Mouse (Mus musculus): ENCODE data around the gene Gcdh. TPM values are rescaled to one million over a fixed set of nuclear protein-coding genes. Genes with fewer than 3 reads are reported as not detected.
"Not testable (repeated sequence)": the region's sequence is repeated elsewhere in the genome, so short reads cannot be mapped to it uniquely, and the experiment has no call there.

Gcdh gene
- polyA plus RNA-seq, 1 experiment from 2014 or later = 56.7 TPM

GRCm38 (mm10) chr8:84912895-84913501 is 19.3 kb upstream of the Gcdh start:
- DNase-seq (ENCODE audit: low spot score) = peak; percentile 78
- Histone ChIP-seq H3K4me1 (replicated peaks; ENCODE audit: control insufficient read depth, insufficient read depth, low read length) (peaks cover 23% of the 10 kb centered on the region), H3K9me3 (ENCODE audit: control insufficient read depth, low read length) (no peaks in the 10 kb centered on the region), H3K9ac (ENCODE audit: low read depth, low read length) (peak overlapping the region; percentile 64), H3K27me3 (replicated peaks; ENCODE audit: control insufficient read depth, insufficient read depth, low read length) (peaks cover 45% of the 10 kb centered on the region), H3K36me3 (ENCODE audit: control insufficient read depth, insufficient read depth, low read length) (no peaks in the 10 kb centered on the region), H3K4me3 (ENCODE audit: low read depth, low read length) (peak overlapping the region; percentile 60), H3K27ac (ENCODE audit: low read depth, low read length) (peak overlapping the region; percentile 25), H3K4me2 (peak overlapping the region; percentile 99)
- 2% methylated on average over 55 of the region's 55 CpGs for WGBS
- ATAC-seq (replicated peaks; ENCODE audit: low FRiP score) = peak; percentile 66

GRCm38 (mm10) chr8:84912391-84912790 is 18.7 kb upstream of the Gcdh start:
- H3K4me1 ChIP-seq (replicated peaks; ENCODE audit: control insufficient read depth, insufficient read depth, low read length) = peaks cover 23% of the 10 kb centered on the region

GRCm38 (mm10) chr8:84911854-84912253 is 18.1 kb upstream of the Gcdh start:
- Histone ChIP-seq H3K4me1 (replicated peaks; ENCODE audit: control insufficient read depth, insufficient read depth, low read length) (peaks cover 23% of the 10 kb centered on the region), H3K9me3 (ENCODE audit: control insufficient read depth, low read length) (no peaks in the 10 kb centered on the region), H3K9ac (ENCODE audit: low read depth, low read length) (no peak overlapping the region), H3K36me3 (ENCODE audit: control insufficient read depth, insufficient read depth, low read length) (no peaks in the 10 kb centered on the region), H3K27ac (ENCODE audit: low read depth, low read length) (no peak overlapping the region), H3K4me2 (peak overlapping the region; percentile 99; the same call in 1 of the 2 replicates), H3K4me3 (ENCODE audit: low read depth, low read length) (no peak overlapping the region; the same call in 1 of the 2 replicates), H3K27me3 (replicated peaks; ENCODE audit: control insufficient read depth, insufficient read depth, low read length) (peaks cover 38% of the 10 kb centered on the region)
- 79% methylated on average over 9 of the region's 9 CpGs for WGBS
- DNase-seq (ENCODE audit: low spot score) (no peak), ATAC-seq (replicated peaks; ENCODE audit: low FRiP score) (no peak)

More at GRCm38 (mm10) chr8:84912391-84912790, 18.7 kb upstream of the Gcdh start:
- WGBS = 27% methylated on average over 27 of the region's 27 CpGs
- H3K36me3 ChIP-seq (ENCODE audit: control insufficient read depth, insufficient read depth, low read length) = no peaks in the 10 kb centered on the region
- H3K27ac ChIP-seq (ENCODE audit: low read depth, low read length) = no peak overlapping the region
- H3K4me3 ChIP-seq (ENCODE audit: low read depth, low read length) = peak overlapping the region; percentile 60
- peak overlapping the region; percentile 64 for H3K9ac ChIP-seq (ENCODE audit: low read depth, low read length)
- no peak for ATAC-seq (replicated peaks; ENCODE audit: low FRiP score)
- H3K4me2 ChIP-seq = peak overlapping the region; percentile 99
- H3K9me3 ChIP-seq (ENCODE audit: control insufficient read depth, low read length) = no peaks in the 10 kb centered on the region
- peaks cover 39% of the 10 kb centered on the region for H3K27me3 ChIP-seq (replicated peaks; ENCODE audit: control insufficient read depth, insufficient read depth, low read length)
- no peak for DNase-seq (ENCODE audit: low spot score)

- H3K36me3 ChIP-seq (ENCODE audit: control insufficient read depth, insufficient read depth, low read length) = peaks cover 5% of the 10 kb centered on the region; the same call in 1 of the 2 replicates
- H3K27me3 ChIP-seq (replicated peaks; ENCODE audit: control insufficient read depth, insufficient read depth, low read length) = peaks cover 32% of the 10 kb centered on the region
- H3K9me3 ChIP-seq (ENCODE audit: control insufficient read depth, low read length) = no peaks in the 10 kb centered on the region
- H3K4me3 ChIP-seq (ENCODE audit: low read depth, low read length) = no peak overlapping the region
- H3K4me2 ChIP-seq = peak overlapping the region; percentile 10; the same call in 1 of the 2 replicates
- H3K9ac ChIP-seq (ENCODE audit: low read depth, low read length) = no peak overlapping the region
- 85% methylated on average over 6 of the region's 6 CpGs for WGBS
- peaks cover 23% of the 10 kb centered on the region for H3K4me1 ChIP-seq (replicated peaks; ENCODE audit: control insufficient read depth, insufficient read depth, low read length)
- no peak for ATAC-seq (replicated peaks; ENCODE audit: low FRiP score)
- no peak for DNase-seq (ENCODE audit: low spot score)
- H3K27ac ChIP-seq (ENCODE audit: low read depth, low read length) = no peak overlapping the region
Observed at GRCm38 (mm10) chr8:84910551-84910950, 16.8 kb upstream of the Gcdh start.

GRCm38 (mm10) chr8:84909949-84910348 is 16.2 kb upstream of the Gcdh start:
- WGBS = 73% methylated on average over 5 of the region's 5 CpGs

GRCm38 (mm10) chr8:84909162-84909767 is 15.5 kb upstream of the Gcdh start:
- peak overlapping the region; percentile 66 for H3K27ac ChIP-seq (ENCODE audit: low read depth, low read length)
- H3K27me3 ChIP-seq (replicated peaks; ENCODE audit: control insufficient read depth, insufficient read depth, low read length) = peaks cover 32% of the 10 kb centered on the region
- H3K4me1 ChIP-seq (replicated peaks; ENCODE audit: control insufficient read depth, insufficient read depth, low read length) = peaks cover 26% of the 10 kb centered on the region
- H3K9me3 ChIP-seq (ENCODE audit: control insufficient read depth, low read length) = no peaks in the 10 kb centered on the region
- no peak for ATAC-seq (replicated peaks; ENCODE audit: low FRiP score)
- H3K36me3 ChIP-seq (ENCODE audit: control insufficient read depth, insufficient read depth, low read length) = peaks cover 11% of the 10 kb centered on the region; the same call in 1 of the 2 replicates
- H3K4me2 ChIP-seq = peak overlapping the region; percentile 94
- peak overlapping the region; percentile 86 for H3K9ac ChIP-seq (ENCODE audit: low read depth, low read length)
- peak overlapping the region; percentile 66 for H3K4me3 ChIP-seq (ENCODE audit: low read depth, low read length)
- 47% methylated on average over 20 of the region's 20 CpGs for whole genome bisulfite sequencing
- DNase-seq (ENCODE audit: low spot score) = no peak

More at GRCm38 (mm10) chr8:84909949-84910348, 16.2 kb upstream of the Gcdh start:
- Histone ChIP-seq H3K36me3 (ENCODE audit: control insufficient read depth, insufficient read depth, low read length) (peaks cover 6% of the 10 kb centered on the region; the same call in 1 of the 2 replicates), H3K9me3 (ENCODE audit: control insufficient read depth, low read length) (no peaks in the 10 kb centered on the region), H3K4me3 (ENCODE audit: low read depth, low read length) (peak overlapping the region; percentile 66), H3K27me3 (replicated peaks; ENCODE audit: control insufficient read depth, insufficient read depth, low read length) (peaks cover 32% of the 10 kb centered on the region), H3K27ac (ENCODE audit: low read depth, low read length) (no peak overlapping the region), H3K4me2 (peak overlapping the region; percentile 94), H3K4me1 (replicated peaks; ENCODE audit: control insufficient read depth, insufficient read depth, low read length) (peaks cover 26% of the 10 kb centered on the region), H3K9ac (ENCODE audit: low read depth, low read length) (no peak overlapping the region; the same call in 1 of the 2 replicates)
- ATAC-seq (replicated peaks; ENCODE audit: low FRiP score) (no peak), DNase-seq (ENCODE audit: low spot score) (no peak)

- Histone ChIP-seq H3K27me3 (replicated peaks; ENCODE audit: control insufficient read depth, insufficient read depth, low read length) (peaks cover 32% of the 10 kb centered on the region), H3K27ac (ENCODE audit: low read depth, low read length) (peak within 1 kb of the TSS; percentile 66), H3K4me2 (peak within 1 kb of the TSS; percentile 94), H3K4me3 (ENCODE audit: low read depth, low read length) (peak within 1 kb of the TSS; percentile 66), H3K36me3 (ENCODE audit: control insufficient read depth, insufficient read depth, low read length) (peaks cover 12% of the 10 kb centered on the region; the same call in 1 of the 2 replicates), H3K9me3 (ENCODE audit: control insufficient read depth, low read length) (no peaks in the 10 kb centered on the region), H3K4me1 (replicated peaks; ENCODE audit: control insufficient read depth, insufficient read depth, low read length) (peaks cover 28% of the 10 kb centered on the region), H3K9ac (ENCODE audit: low read depth, low read length) (peak within 1 kb of the TSS; percentile 86)
- under 1% methylated on average over 45 of the region's 45 CpGs for WGBS
- ATAC-seq (replicated peaks; ENCODE audit: low FRiP score) (peak; percentile 89), DNase-seq (ENCODE audit: low spot score) (peak; percentile 95)
Observed at GRCm38 (mm10) chr8:84908421-84909161, 14.9 kb upstream of the Gcdh start, which contains the start of gene Dnase2a. Gene Dnase2a (plus strand): TSS chr8:84908560.

GRCm38 (mm10) chr8:84907979-84908378 is 14.3 kb upstream of the Gcdh start:
- Histone ChIP-seq H3K4me3 (ENCODE audit: low read depth, low read length) (peak overlapping the region; percentile 66), H3K27ac (ENCODE audit: low read depth, low read length) (peak overlapping the region; percentile 51), H3K36me3 (ENCODE audit: control insufficient read depth, insufficient read depth, low read length) (peaks cover 12% of the 10 kb centered on the region; the same call in 1 of the 2 replicates), H3K27me3 (replicated peaks; ENCODE audit: control insufficient read depth, insufficient read depth, low read length) (peaks cover 30% of the 10 kb centered on the region), H3K4me2 (peak overlapping the region; percentile 94), H3K4me1 (replicated peaks; ENCODE audit: control insufficient read depth, insufficient read depth, low read length) (peaks cover 31% of the 10 kb centered on the region)
- not testable (repeated sequence) for DNase-seq (ENCODE audit: low spot score); H3K9me3 ChIP-seq (ENCODE audit: control insufficient read depth, low read length); H3K9ac ChIP-seq (ENCODE audit: low read depth, low read length)
- ATAC-seq (replicated peaks; ENCODE audit: low FRiP score) = peak; percentile 19; the same call in 1 of the 2 replicates
- 30% methylated on average over 6 of the region's 7 CpGs for WGBS

All from liver, embryonic 11.5 days (tissue).